Mouse (Mus musculus): Measurements from ENCODE around the gene Lrrfip2. TPM values are rescaled to one million over a fixed set of nuclear protein-coding genes. Genes with fewer than 3 reads are reported as not detected.

Lrrfip2 gene
- polyA plus RNA-seq, 1 experiment from 2014 or later = 39.6 TPM

GRCm38 (mm10) chr9:111094626-111095025 lies 22.8 kb upstream of the Lrrfip2 start:
- 52% methylated on average over 5 of the region's 5 CpGs for WGBS
- no peak for TF ChIP-seq CTCF (IDR thresholded peaks at IDR 0.05; ENCODE audit: low read depth)
- ATAC-seq (ENCODE audit: insufficient read depth) = no peak

GRCm38 (mm10) chr9:111095710-111096109 lies 21.7 kb upstream of the Lrrfip2 start:
- WGBS = 69% methylated on average over 7 of the region's 7 CpGs
- no peak for TF ChIP-seq CTCF (IDR thresholded peaks at IDR 0.05; ENCODE audit: low read depth)
- H3K27ac ChIP-seq (ENCODE audit: low read depth) = no peak overlapping the region
- no peaks in the 10 kb centered on the region for H3K27me3 ChIP-seq (ENCODE audit: insufficient read depth, low read length)
- DNase-seq = no peak
- ATAC-seq (ENCODE audit: insufficient read depth) = no peak
- H3K9me3 ChIP-seq (ENCODE audit: low read depth, low read length) = no peaks in the 10 kb centered on the region
- H3K9ac ChIP-seq = no peak overlapping the region
- no peak overlapping the region for H3K4me2 ChIP-seq
- H3K4me3 ChIP-seq (ENCODE audit: low read depth, low read length) = no peak overlapping the region
- no peaks in the 10 kb centered on the region for H3K4me1 ChIP-seq (ENCODE audit: insufficient read depth)
- H3K36me3 ChIP-seq (ENCODE audit: insufficient read depth) = no peaks in the 10 kb centered on the region

More at GRCm38 (mm10) chr9:111094626-111095025, 22.8 kb upstream of the Lrrfip2 start:
- Histone ChIP-seq H3K9me3 (ENCODE audit: low read depth, low read length) (no peaks in the 10 kb centered on the region), H3K4me2 (no peak overlapping the region), H3K9ac (no peak overlapping the region), H3K27me3 (ENCODE audit: insufficient read depth, low read length) (no peaks in the 10 kb centered on the region), H3K27ac (ENCODE audit: low read depth) (no peak overlapping the region), H3K4me3 (ENCODE audit: low read depth, low read length) (no peak overlapping the region), H3K36me3 (ENCODE audit: insufficient read depth) (no peaks in the 10 kb centered on the region), H3K4me1 (ENCODE audit: insufficient read depth) (no peaks in the 10 kb centered on the region)
- DNase-seq = no peak

GRCm38 (mm10) chr9:111096419-111097326 lies 20.7 kb upstream of the Lrrfip2 start:
- no peaks in the 10 kb centered on the region for H3K36me3 ChIP-seq (ENCODE audit: insufficient read depth)
- H3K9me3 ChIP-seq (ENCODE audit: low read depth, low read length) = no peaks in the 10 kb centered on the region
- H3K27me3 ChIP-seq (ENCODE audit: insufficient read depth, low read length) = no peaks in the 10 kb centered on the region
- no peak for ATAC-seq (ENCODE audit: insufficient read depth)
- H3K27ac ChIP-seq (ENCODE audit: low read depth) = no peak overlapping the region
- TF ChIP-seq CTCF (IDR thresholded peaks at IDR 0.05; ENCODE audit: low read depth) = no peak
- no peak for DNase-seq
- no peaks in the 10 kb centered on the region for H3K4me1 ChIP-seq (ENCODE audit: insufficient read depth)
- no peak overlapping the region for H3K9ac ChIP-seq
- H3K4me2 ChIP-seq = no peak overlapping the region
- H3K4me3 ChIP-seq (ENCODE audit: low read depth, low read length) = no peak overlapping the region
- WGBS = 73% methylated on average over 16 of the region's 16 CpGs

GRCm38 (mm10) chr9:111097543-111097942 lies 19.8 kb upstream of the Lrrfip2 start:
- no peak for TF ChIP-seq CTCF (IDR thresholded peaks at IDR 0.05; ENCODE audit: low read depth)
- no peaks in the 10 kb centered on the region for H3K27me3 ChIP-seq (ENCODE audit: insufficient read depth, low read length)
- WGBS = 47% methylated on average over 6 of the region's 6 CpGs
- no peak overlapping the region for H3K9ac ChIP-seq
- H3K9me3 ChIP-seq (ENCODE audit: low read depth, low read length) = no peaks in the 10 kb centered on the region
- no peak overlapping the region for H3K27ac ChIP-seq (ENCODE audit: low read depth)
- DNase-seq = no peak
- H3K4me1 ChIP-seq (ENCODE audit: insufficient read depth) = no peaks in the 10 kb centered on the region
- no peak for ATAC-seq (ENCODE audit: insufficient read depth)
- no peak overlapping the region for H3K4me3 ChIP-seq (ENCODE audit: low read depth, low read length)
- H3K4me2 ChIP-seq = no peak overlapping the region
- H3K36me3 ChIP-seq (ENCODE audit: insufficient read depth) = no peaks in the 10 kb centered on the region

- DNase-seq (no peak), ATAC-seq (ENCODE audit: insufficient read depth) (no peak)
- Histone ChIP-seq H3K4me1 (ENCODE audit: insufficient read depth) (no peaks in the 10 kb centered on the region), H3K4me2 (no peak overlapping the region), H3K27me3 (ENCODE audit: insufficient read depth, low read length) (no peaks in the 10 kb centered on the region), H3K9ac (no peak overlapping the region), H3K36me3 (ENCODE audit: insufficient read depth) (no peaks in the 10 kb centered on the region), H3K4me3 (ENCODE audit: low read depth, low read length) (no peak overlapping the region), H3K27ac (ENCODE audit: low read depth) (no peak overlapping the region), H3K9me3 (ENCODE audit: low read depth, low read length) (no peaks in the 10 kb centered on the region)
- no peak for TF ChIP-seq CTCF (IDR thresholded peaks at IDR 0.05; ENCODE audit: low read depth)
- 88% methylated on average over 3 of the region's 3 CpGs for WGBS
Measured at GRCm38 (mm10) chr9:111100406-111100805, 17.0 kb upstream of the Lrrfip2 start.

GRCm38 (mm10) chr9:111103293-111103692 lies 14.1 kb upstream of the Lrrfip2 start:
- 81% methylated on average over 5 of the region's 5 CpGs for WGBS
- Histone ChIP-seq H3K9ac (no peak overlapping the region), H3K9me3 (ENCODE audit: low read depth, low read length) (no peaks in the 10 kb centered on the region), H3K27ac (ENCODE audit: low read depth) (no peak overlapping the region), H3K27me3 (ENCODE audit: insufficient read depth, low read length) (no peaks in the 10 kb centered on the region), H3K4me2 (no peak overlapping the region), H3K4me3 (ENCODE audit: low read depth, low read length) (no peak overlapping the region), H3K4me1 (ENCODE audit: insufficient read depth) (no peaks in the 10 kb centered on the region), H3K36me3 (ENCODE audit: insufficient read depth) (no peaks in the 10 kb centered on the region)
- DNase-seq = no peak
- ATAC-seq (ENCODE audit: insufficient read depth) = no peak
- no peak for TF ChIP-seq CTCF (IDR thresholded peaks at IDR 0.05; ENCODE audit: low read depth)

GRCm38 (mm10) chr9:111103893-111104292 lies 13.5 kb upstream of the Lrrfip2 start:
- Histone ChIP-seq H3K27ac (ENCODE audit: low read depth) (no peak overlapping the region), H3K27me3 (ENCODE audit: insufficient read depth, low read length) (no peaks in the 10 kb centered on the region), H3K9ac (no peak overlapping the region), H3K4me1 (ENCODE audit: insufficient read depth) (no peaks in the 10 kb centered on the region), H3K9me3 (ENCODE audit: low read depth, low read length) (no peaks in the 10 kb centered on the region), H3K4me2 (no peak overlapping the region), H3K36me3 (ENCODE audit: insufficient read depth) (no peaks in the 10 kb centered on the region), H3K4me3 (ENCODE audit: low read depth, low read length) (no peak overlapping the region)
- WGBS = 83% methylated on average over 5 of the region's 5 CpGs
- ATAC-seq (ENCODE audit: insufficient read depth) (no peak), DNase-seq (no peak)
- no peak for TF ChIP-seq CTCF (IDR thresholded peaks at IDR 0.05; ENCODE audit: low read depth)

Measured in lung, embryonic 14.5 days (tissue).